Mouse (Mus musculus): Measurements from ENCODE around the gene 4930432K21Rik. TPM values are rescaled to one million over a fixed set of nuclear protein-coding genes. Genes with fewer than 3 reads are reported as not detected.

Gene 4930432K21Rik
- polyA plus RNA-seq, 1 experiment from 2014 or later: 0.83 TPM

DNA sequence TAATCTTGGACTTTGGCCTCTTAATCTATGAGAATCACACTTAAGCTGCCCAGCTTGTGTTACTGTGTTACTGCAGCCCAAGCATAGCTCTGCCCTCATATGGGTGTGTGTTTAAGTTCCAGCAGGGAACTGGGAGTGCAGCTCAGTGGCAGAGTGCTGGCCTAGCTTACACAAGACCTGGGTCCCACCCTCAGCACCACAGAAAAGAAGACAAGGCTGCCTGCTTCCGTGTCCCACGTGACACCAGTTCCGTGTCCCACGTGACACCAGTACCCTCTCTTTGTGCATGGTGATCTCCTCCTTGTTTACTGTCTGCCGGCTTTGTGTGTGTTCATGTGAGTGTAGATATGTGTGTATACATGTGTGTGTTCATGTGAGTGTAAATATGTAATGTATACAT, 70.3 kb downstream of the 4930432K21Rik start:
- H3K36me3 ChIP-seq (ENCODE audit: control insufficient read depth, insufficient read depth, low read length): peaks cover 33% of the 10 kb centered on the region
- H3K4me2 ChIP-seq: no peak overlapping the region
- H3K4me1 ChIP-seq (ENCODE audit: control insufficient read depth, insufficient read depth, low read length): no peaks in the 10 kb centered on the region
- DNase-seq (ENCODE audit: low spot score, missing footprints) (no peak), ATAC-seq (ENCODE audit: low FRiP score) (no peak)
- H3K27me3 ChIP-seq (ENCODE audit: control insufficient read depth, insufficient read depth, low read length): no peaks in the 10 kb centered on the region
- H3K27ac ChIP-seq (ENCODE audit: low read depth, low read length): no peak overlapping the region
- no peaks in the 10 kb centered on the region for H3K9me3 ChIP-seq (ENCODE audit: control insufficient read depth, low read length)
- 87% methylated on average over 5 of the region's 5 CpGs for WGBS
- no peak overlapping the region for H3K4me3 ChIP-seq (ENCODE audit: low read depth, low read length)
- H3K9ac ChIP-seq (ENCODE audit: low read length): no peak overlapping the region

DNA sequence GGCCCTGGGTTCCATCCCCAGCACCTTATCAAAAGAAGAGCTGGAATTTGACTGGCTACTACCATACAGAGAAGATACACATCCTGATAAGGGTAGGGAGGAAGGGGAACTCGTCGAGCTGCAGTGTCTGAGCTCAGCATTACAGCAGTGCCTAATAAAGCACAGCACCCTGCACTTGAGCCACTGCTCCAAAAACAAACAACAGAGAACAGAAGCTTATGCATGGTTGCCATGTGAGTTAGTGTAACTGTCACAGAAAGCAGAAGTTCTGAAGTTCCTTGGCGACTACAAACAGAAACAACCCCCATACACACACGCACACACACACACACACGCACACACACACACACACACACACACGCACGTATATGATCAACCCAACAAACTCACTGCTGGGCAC, 72.3 kb downstream of the 4930432K21Rik start:
- Histone ChIP-seq H3K27me3 (ENCODE audit: control insufficient read depth, insufficient read depth, low read length) (no peaks in the 10 kb centered on the region), H3K27ac (ENCODE audit: low read depth, low read length) (no peak overlapping the region), H3K4me3 (ENCODE audit: low read depth, low read length) (no peak overlapping the region), H3K36me3 (ENCODE audit: control insufficient read depth, insufficient read depth, low read length) (peaks cover 32% of the 10 kb centered on the region), H3K4me2 (no peak overlapping the region), H3K9ac (ENCODE audit: low read length) (no peak overlapping the region), H3K4me1 (ENCODE audit: control insufficient read depth, insufficient read depth, low read length) (no peaks in the 10 kb centered on the region), H3K9me3 (ENCODE audit: control insufficient read depth, low read length) (no peaks in the 10 kb centered on the region)
- 88% methylated on average over 7 of the region's 7 CpGs for WGBS
- DNase-seq (ENCODE audit: low spot score, missing footprints) (no peak), ATAC-seq (ENCODE audit: low FRiP score) (no peak)

MicroRNAs encoded within 50 kb of the gene (microRNA counts, 519-probe panel; counts per million panel counts)
- microRNA mmu-miR-181c (1,211 counts per million, percentile 1 among the panel's probes with 10 or more counts), microRNA mmu-miR-23a (4,556 counts per million, percentile 44 among the panel's probes with 10 or more counts), microRNA mmu-miR-27a (5,533 counts per million, percentile 71 among the panel's probes with 10 or more counts)

Small RNAs within 50 kb of the gene (microRNA-seq; reads per million reads assigned to microRNA genes)
- gene Gm25110: not detected
- 11,150 reads per million, percentile 96 among the genes with 10 or more reads in this experiment for gene Mir181c
- gene Mir181d: 8,228 reads per million, percentile 93 among the genes with 10 or more reads in this experiment
- gene Mir23a: 6,852 reads per million, percentile 93 among the genes with 10 or more reads in this experiment
- not detected for gene Mir24-2
- 140 reads per million, percentile 57 among the genes with 10 or more reads in this experiment for gene Mir27a
- gene Mir3074-2: not detected

Other genes starting within 250 kb of the 4930432K21Rik start
- gene Adgrl1, start 247.9 kb upstream of the 4930432K21Rik start, polyA plus RNA-seq (2014; fragmentation: Nextera tagmentation; extraction: Ambion mirVana): 13.7 and 16.4 TPM in 2 replicates
- gene Gm10644, start 192.8 kb upstream of the 4930432K21Rik start, polyA plus RNA-seq (2014; fragmentation: Nextera tagmentation; extraction: Ambion mirVana): 0.61 and 0.81 TPM in 2 replicates
- gene Asf1b, start 192.5 kb upstream of the 4930432K21Rik start, polyA plus RNA-seq (2014; fragmentation: Nextera tagmentation; extraction: Ambion mirVana): 92.5 and 96.5 TPM in 2 replicates
- 139 and 156 TPM in 2 replicates for gene Prkaca, start 175.0 kb upstream of the 4930432K21Rik start, polyA plus RNA-seq (2014; fragmentation: Nextera tagmentation; extraction: Ambion mirVana)
- gene Samd1, start 150.4 kb upstream of the 4930432K21Rik start, polyA plus RNA-seq (2014; fragmentation: Nextera tagmentation; extraction: Ambion mirVana): 12.8 and 12.9 TPM in 2 replicates
- gene 1700067K01Rik, start 146.5 kb upstream of the 4930432K21Rik start, polyA plus RNA-seq (2014; fragmentation: Nextera tagmentation; extraction: Ambion mirVana): 0.33 and 0.56 TPM in 2 replicates
- not detected in 2 replicates for gene 2210011C24Rik, start 135.9 kb upstream of the 4930432K21Rik start, polyA plus RNA-seq (2014; fragmentation: Nextera tagmentation; extraction: Ambion mirVana)
- 2.0 and 2.2 TPM in 2 replicates for gene Palm3, start 126.6 kb upstream of the 4930432K21Rik start, polyA plus RNA-seq (2014; fragmentation: Nextera tagmentation; extraction: Ambion mirVana)
- gene Il27ra, start 105.4 kb upstream of the 4930432K21Rik start, polyA plus RNA-seq (2014; fragmentation: Nextera tagmentation; extraction: Ambion mirVana): 0.23 TPM in 2 replicates
- not detected in 2 replicates for gene Rln3, start 103.0 kb upstream of the 4930432K21Rik start, polyA plus RNA-seq (2014; fragmentation: Nextera tagmentation; extraction: Ambion mirVana)
- gene Gm10643, start 82.9 kb upstream of the 4930432K21Rik start, polyA plus RNA-seq (2014; fragmentation: Nextera tagmentation; extraction: Ambion mirVana): 2.2 and 2.4 TPM in 2 replicates
- 6.0 and 7.8 TPM in 2 replicates for gene Rfx1, start 81.2 kb upstream of the 4930432K21Rik start, polyA plus RNA-seq (2014; fragmentation: Nextera tagmentation; extraction: Ambion mirVana)
- gene Dcaf15, start 43.3 kb upstream of the 4930432K21Rik start, polyA plus RNA-seq (2014; fragmentation: Nextera tagmentation; extraction: Ambion mirVana): 12.2 and 14.3 TPM in 2 replicates
- 0.25 and 0.32 TPM in 2 replicates for gene Podnl1, start 22.0 kb upstream of the 4930432K21Rik start, polyA plus RNA-seq (2014; fragmentation: Nextera tagmentation; extraction: Ambion mirVana)
- gene Cc2d1a, start 89 bp upstream of the 4930432K21Rik start, polyA plus RNA-seq (2014; fragmentation: Nextera tagmentation; extraction: Ambion mirVana): 7.6 and 8.9 TPM in 2 replicates
- 4.7 and 4.9 TPM in 2 replicates for gene Nanos3, start 37.2 kb downstream of the 4930432K21Rik start, polyA plus RNA-seq (2014; fragmentation: Nextera tagmentation; extraction: Ambion mirVana)
- 19.4 and 24.7 TPM in 2 replicates for gene Zswim4, start 89.0 kb downstream of the 4930432K21Rik start, polyA plus RNA-seq (2014; fragmentation: Nextera tagmentation; extraction: Ambion mirVana)
- 281 and 304 TPM in 2 replicates for gene D8Ertd738e, start 101.7 kb downstream of the 4930432K21Rik start, polyA plus RNA-seq (2014; fragmentation: Nextera tagmentation; extraction: Ambion mirVana)
- gene Mri1, start 109.3 kb downstream of the 4930432K21Rik start, polyA plus RNA-seq (2014; fragmentation: Nextera tagmentation; extraction: Ambion mirVana): 47.2 and 52.4 TPM in 2 replicates
- gene Ccdc130, start 122.4 kb downstream of the 4930432K21Rik start, polyA plus RNA-seq (2014; fragmentation: Nextera tagmentation; extraction: Ambion mirVana): 22.2 and 23.3 TPM in 2 replicates
- 6.3 TPM in 2 replicates for gene Cacna1a, start 240.4 kb downstream of the 4930432K21Rik start, polyA plus RNA-seq (2014; fragmentation: Nextera tagmentation; extraction: Ambion mirVana)

All from midbrain, embryonic 11.5 days (tissue).